Mouse (Mus musculus): ENCODE results near the gene Shmt1.

Gene Shmt1

DNA sequence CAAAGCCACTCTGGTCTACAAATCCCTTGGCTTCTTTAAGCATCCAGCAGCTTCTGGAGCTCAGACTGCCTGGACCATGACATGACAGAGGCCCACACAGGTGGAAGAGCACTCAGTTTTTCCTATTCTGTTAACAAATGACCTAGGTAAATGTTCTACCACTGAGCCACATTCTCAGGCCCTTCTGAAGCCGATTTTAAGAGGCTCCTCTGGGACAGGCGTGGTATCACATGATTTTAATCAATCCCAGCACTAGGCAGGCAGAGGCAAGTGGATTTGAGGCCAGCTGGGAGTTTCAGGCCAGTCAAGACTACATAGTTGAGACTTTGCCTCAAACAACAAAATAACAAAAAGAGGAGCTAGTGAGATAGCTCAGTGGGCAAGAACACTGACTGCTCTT is 21.0 kb downstream of the Shmt1 start:
- no peak for DNase-seq

DNA sequence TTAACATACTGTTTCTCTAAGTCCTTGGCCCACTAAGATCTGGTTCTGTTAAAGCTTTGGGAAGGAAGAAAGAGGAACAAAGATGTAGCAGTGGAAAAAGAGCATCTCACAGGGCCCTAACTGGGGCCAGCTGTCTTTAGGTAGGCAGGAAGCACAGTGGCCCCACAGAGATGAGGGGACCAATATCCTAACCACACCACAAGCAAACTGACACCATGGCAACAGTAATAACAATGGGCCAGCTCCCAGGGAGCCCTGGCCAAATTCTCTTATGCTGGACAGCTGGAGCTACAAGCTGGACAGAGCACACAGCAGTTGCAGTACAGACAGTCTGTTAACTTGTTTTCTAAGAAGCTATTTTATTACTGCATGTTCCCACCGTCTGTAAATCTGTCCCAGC is 23.9 kb downstream of the Shmt1 start:
- no peak for DNase-seq

DNA sequence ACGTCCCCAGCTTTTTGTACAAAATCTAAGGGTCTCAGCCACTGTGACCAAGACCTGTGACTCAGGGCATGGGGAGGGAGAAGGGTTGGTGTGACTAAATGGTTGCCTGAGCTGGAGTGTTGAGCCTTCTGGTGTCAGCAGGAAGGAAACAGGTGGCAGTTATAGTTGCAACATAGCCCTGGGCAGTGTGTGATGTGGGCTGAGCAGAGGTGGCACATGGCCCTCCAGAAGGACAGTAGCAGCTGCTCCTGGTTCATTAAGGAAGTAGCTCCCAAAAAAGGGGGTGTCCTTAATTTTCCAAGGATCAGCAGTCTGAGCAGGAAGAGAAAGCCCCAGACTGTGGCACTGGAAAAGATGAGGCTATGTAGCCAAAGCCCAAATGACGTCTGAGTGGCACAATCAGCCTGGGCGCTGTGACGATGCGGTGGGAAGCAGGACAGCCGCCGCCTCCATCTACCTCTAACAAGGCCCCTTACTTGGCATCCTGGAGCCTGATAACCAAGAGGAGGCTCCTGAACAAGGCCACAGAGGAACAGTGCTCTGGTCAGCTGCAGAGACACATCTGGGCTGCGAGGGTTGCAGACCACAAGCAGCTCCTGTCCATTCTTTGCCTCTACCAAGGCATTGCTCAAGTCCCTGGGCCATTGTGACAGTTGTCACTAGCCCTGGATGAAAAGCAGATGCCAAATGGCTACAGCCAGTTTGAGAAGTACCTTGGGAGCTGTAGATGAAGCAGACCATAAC is 27.2 kb downstream of the Shmt1 start:
- no peak for DNase-seq

DNA sequence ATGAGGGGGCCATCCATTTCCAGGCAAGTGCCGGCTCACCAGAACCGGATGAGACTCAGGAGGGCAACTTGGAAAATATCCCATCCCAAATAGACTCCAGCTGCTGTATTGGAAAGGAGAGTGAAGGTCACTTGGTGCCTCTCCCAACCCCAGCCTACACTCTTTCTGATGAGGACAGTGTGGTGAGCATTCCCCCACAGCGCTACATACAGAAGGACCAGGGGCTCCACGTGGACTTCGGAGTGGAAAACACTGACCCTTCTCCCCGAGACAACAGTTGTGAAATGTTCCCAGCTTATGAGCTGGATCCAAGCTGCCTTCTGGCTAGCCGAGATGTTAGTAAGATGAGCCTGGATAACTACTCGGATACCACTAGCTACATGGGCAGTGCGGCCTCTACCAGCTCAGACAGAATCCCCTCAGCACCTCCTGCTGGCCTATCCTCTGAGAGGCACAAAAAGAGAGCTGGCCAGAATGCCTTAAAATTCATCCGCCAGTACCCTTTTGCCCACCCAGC is 31.8 kb downstream of the Shmt1 start:
- no peak for DNase-seq

DNA sequence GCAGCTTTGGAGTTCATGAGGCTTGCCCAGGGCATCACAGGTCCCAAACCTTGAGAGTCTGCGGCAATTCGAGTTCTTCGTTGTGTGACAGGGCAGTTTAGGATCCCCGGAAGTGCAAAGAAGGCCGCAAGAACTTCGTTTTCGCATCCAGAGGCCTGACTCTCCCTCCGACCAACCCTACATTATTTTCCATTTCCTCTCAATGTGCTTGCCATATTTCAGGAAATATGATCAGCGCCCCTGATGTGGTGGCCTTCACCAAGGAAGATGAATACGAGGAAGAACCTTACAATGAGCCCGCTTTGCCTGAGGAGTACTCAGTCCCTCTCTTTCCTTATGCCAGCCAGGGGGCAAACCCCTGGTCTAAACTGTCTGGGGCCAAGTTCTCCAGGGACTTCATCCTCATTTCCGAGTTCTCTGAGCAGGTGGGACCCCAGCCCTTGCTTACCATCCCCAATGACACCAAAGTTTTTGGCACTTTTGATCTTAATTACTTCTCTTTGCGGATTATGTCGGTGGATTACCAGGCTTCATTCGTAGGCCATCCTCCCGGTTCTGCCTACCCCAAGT is 33.6 kb downstream of the Shmt1 start:
- DNase-seq = no peak

DNA sequence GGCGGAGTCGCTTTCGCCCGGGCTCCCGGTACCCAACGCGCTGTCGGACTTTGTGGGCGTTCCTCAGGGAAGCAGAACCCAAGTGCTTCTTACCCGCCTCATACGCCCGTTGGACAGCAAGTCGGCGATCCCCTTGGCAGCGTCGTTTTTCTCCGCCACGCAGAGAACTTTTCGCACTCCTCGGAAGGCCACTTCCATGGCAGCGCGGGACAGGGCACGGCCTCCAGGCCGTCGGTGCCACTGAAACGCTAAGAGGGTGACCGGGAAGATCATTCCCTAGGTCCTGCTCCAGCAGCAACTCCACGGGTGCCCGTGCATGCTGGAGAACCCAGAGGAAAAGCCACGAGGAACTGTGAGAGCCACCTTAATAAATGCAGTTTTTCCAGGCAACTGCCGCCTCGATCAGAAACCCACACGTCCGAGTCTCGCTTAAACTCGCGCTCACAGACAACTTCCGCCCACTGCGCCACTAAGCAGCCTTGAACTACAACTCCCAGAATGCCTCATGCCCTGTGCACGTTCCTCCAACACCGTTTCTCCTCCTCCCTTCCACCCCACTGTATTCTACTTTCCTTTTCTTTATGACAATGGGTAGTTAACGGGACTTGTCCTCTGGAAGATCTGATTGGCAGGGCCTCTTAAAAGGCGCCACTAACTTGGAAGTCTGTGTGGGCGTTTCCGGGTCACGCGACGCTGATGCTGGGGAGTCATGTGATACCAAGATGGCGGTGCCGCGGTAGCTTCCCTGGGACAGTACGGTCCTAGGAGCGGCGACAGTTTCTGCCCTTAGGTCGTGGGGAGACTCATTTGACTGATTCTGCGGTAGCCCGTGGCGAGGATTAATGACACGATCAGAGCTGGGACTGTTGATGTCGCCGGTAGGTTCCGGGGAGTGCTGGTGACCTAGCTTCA is 34.4 kb downstream of the Shmt1 start, which contains the start of the genes Top3a and Smcr8:
Gene Top3a, minus strand, starts transcription at position 537 of the 912 bp plus-strand sequence.
Gene Smcr8, plus strand, starts transcription at position 696 of the 912 bp plus-strand sequence.
- DNase-seq = peak; percentile 86 to 88

DNA sequence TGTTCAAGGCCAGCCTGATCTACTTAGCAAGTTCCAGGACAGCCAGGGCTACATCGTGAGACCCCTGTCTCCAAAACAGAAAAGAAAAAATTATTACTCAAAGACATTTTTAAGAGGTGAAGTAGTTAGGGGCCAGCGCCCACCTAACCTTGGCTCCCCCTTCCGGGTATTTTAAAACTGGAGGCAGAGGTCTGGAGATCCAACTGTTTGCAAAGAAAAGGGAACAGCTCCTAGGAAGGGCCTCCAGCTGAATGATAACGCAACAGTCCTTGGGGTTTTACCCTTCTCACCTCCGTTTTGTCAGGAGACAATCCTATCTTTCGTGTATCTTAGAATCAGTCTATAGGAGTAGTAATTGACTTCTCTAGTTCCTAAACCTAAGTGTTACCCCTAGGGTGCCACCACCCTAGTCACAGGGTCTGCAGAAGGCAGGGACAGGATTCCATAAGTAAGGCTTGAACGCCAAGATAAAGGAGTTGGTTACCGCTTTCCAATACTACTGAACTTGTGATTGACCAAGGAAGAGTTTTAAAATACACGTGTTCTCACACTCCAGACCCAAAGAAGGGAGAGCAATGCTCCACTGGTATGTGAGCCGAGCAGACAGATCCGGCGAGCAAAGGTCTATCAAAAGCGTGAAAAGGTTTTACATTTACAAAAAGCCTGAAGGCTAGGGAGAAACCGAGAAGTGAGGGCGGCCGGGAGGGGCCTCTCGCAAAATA is 35.2 kb downstream of the Shmt1 start:
- DNase-seq = peak; percentile 70 to 79

DNA sequence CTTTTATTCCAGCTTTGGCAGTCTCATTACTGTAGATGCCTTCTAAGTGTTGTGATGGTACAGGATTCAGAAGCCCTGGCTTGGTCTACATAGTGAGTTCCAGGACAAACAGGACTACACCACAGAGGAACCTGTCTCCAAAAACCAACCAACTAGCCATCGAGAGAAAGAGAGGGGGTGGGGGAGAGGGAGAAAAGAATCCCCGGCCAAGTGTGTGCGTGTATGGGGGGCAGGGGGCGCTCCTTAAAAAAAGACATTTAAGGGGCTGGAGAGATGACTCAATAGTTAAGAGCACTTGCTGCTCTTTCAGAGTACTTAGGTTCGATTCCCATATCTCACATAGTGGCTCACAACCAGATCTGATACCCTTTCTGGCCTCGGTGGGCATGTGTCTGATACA is 35.9 kb downstream of the Shmt1 start:
- no peak for DNase-seq

DNA sequence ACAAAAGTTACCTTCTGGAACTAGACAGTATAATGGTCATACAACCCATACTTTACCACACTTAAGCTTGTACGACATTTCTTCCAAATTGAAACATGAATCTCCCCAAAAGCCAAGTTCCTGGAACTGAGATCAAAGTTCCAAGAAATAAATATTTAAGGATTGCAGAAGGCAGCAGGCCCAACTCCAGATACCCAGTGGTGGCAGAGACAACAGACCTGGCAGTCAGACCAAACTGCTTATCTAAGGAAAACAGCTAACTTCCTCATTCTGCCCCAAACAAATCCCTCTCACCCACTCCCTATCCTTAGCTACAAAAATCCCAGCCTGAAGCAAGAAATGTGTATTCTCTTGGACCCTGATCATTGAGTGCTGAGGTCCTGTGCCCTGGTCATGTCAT is 36.7 kb downstream of the Shmt1 start:
- no peak for DNase-seq

DNA sequence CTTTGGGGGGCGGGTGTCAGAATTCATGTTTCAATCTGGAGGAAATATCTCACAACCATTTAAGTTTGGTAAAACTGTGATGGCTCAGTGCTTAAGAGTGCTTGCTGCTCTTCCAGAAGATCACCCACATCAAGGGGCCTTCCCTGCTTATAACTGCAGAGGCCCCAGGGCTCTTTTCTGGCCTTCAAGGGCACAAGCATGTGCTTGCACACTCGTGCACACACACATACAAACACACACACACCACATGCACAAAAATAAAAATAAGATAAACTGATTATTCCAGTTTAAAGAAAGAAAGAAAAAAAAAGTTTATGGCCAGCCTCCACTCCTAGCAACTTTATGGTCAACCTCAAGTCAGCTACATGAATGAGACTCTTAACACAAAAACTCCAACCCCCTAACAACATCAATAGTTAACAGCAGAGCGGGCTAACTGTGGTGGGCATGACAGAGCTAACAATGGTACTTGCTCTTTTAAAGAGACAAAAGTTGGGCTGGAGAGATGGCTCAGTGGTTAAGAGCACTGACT is 37.3 kb downstream of the Shmt1 start:
- DNase-seq = no peak

DNA sequence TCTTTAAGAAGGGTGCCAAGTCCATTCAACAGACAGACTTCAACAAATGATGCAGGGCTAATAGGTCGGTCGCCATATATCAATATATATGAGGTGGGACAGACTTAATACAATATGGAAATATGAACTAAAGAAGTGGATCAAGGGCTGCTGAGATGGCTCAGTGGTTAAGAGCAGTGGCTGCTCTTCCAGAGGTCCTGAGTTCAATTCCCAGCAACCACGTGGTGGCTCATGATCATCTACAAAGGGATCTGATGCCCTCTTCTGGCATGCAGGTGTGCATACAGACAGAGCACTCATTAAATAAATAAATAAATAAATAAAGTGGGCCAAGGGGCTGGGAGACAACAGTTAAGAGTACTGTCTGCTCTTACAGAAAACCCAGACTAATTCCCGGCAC is 39.4 kb downstream of the Shmt1 start:
- no peak for DNase-seq

DNA sequence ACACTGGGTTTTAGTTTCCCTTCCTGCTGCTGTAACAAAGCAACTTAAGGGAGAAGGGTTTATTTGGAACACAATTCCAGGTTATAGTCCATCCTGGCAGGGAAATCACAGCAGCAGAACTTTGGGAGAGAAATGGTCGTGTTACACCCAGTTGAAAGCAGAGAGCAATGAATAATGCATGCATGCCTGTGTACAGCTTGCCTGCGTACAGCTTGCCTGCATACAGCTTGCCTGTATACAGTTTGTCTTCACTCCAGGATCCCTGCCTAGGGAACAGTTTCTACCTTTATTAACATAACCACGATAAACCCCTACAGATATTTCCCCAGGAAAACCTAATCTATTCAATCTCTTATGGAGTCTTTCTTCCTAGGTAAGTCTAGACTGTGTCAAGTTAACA is 40.7 kb downstream of the Shmt1 start:
- no peak for DNase-seq

DNA sequence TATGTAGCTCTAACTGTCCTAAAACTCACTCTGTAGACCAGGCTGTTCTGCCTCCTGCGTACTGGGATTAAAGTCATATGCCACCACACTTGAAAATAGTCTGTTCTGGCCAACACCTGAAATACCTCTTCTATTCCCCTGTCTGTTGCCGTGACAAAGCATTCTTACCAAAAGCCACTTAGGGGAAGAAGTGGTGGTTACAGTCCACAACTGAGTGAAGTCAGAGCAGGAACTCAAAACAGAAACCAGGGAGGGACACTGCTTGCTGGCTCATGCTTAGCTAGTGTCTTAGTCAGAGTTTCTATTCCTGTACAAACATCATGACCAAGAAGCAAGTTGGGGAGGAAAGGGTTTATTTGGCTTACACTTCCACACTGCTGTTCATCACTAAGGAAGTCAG is 42.2 kb downstream of the Shmt1 start:
- no peak for DNase-seq

DNA sequence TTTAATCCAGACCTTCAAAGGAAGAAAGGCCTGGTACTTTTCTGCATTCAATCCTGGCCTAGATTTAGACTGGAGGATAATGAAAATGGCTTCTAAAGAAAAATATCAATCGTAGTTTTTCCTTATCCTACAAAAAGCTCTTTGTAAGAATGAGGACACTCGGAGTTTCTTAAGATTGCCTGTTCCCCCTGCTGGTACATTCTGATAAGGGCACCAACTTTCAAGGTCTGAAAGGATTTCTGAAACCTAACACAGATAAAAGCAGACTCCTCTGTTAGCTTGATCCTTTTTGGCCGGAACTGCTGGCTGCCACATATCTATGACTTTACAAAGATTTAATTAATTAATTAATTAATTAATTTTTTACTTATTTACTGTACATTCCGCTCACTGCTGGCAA is 44.5 kb downstream of the Shmt1 start:
- no peak for DNase-seq

DNA sequence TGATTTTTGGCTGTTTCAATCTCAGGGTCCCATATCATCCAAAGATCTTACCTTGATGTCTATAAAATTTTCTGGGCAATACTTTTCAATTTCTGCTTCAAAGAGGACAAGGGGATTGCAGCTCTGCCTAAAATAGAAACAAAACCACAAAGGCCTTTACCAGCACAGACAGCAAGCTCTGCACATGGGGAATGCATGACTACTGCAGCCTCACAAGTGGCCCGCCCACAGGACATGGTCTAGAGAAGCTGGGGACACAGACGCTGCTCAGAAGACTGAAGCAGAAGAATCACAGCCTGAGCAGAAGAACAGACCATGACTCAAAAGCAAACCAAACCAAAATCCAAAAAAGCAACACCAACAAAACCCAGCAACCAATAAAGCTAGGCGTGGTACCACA is 49.8 kb downstream of the Shmt1 start:
- no peak for DNase-seq

DNA sequence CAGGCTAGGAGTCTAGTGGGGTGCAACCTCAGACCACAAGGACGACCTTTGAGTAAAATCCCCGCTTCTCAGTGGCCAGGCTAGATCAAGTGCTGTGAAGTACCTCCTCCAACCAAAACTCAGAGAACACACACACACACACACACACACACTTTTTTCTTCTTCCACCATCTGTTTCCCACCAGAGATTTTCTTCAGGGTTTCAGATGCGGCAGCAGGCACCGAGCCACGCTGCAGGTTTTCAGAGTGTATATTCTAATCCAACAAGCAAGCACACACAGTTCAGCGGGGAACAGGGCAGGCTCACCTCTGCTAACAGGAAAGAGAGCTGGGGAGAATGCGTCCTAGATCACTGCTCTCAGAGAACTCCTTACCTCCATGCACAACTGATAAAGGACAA is 55.9 kb downstream of the Shmt1 start:
- DNase-seq = no peak

DNA sequence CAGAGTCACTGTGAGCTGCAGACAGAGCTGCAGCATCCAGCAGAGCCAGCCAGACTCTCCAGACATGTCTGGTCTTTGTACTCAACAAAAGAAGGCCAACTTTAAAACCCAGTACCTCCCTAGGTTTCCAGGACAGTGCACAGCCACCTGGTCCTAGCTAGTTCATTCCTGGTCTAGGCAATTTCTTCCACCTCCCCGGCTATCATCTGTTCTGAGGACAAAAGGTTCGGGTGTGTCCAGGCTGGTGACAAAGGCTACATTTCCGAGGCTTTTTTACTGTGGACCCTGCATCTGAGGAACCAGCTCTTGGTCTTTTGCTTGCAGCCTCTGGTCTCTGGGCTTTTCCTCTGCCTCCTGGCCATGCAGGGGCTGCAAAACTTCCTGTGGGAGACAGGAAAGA is 71.2 kb downstream of the Shmt1 start:
- no peak for DNase-seq

Measured in kidney, adult 8-10 months (tissue).